In genomic region chr6:52233546-52234427, GRCm38 (mm10) we compare ENCODE assay signal across 10 mouse cellular contexts. TPM values are rescaled to one million over a fixed set of nuclear protein-coding genes. Genes with fewer than 3 reads are reported as not detected.
DNase-seq lines count a peak whose midpoint lies in the region; ATAC-seq and TF ChIP-seq lines count a peak whose summit lies in the region.
"Had no signal": no experiment of that assay in that cellular context is flagged by ENCODE, and none has a peak within 500 bp of the region (broad histone marks: within the 10 kb centered on the region; RNA-seq: fewer than 3 reads in every experiment).

No protein-coding gene starts in this region.

- no peaks in the 10 kb centered on the region for H3K36me3 ChIP-seq in heart, embryonic 16.5 days (ENCODE audit: control insufficient read depth, insufficient read depth)
- H3K36me3 ChIP-seq in neural tube, embryonic 13.5 days: no peaks in the 10 kb centered on the region

- 2% methylated on average over 70 of the region's 70 CpGs for WGBS in heart, embryonic 16.5 days
- WGBS in neural tube, embryonic 13.5 days: under 1% methylated on average over 68 of the region's 70 CpGs

- no peak overlapping the region for H3K27ac ChIP-seq in heart, embryonic 16.5 days (ENCODE audit: low read length)
- no peak overlapping the region for H3K27ac ChIP-seq in brown adipose tissue, adult 24 weeks (replicated peaks; ENCODE audit: low read depth, low read length)
- peak overlapping the region; percentile 96 for H3K27ac ChIP-seq in neural tube, embryonic 13.5 days (replicated peaks)
- no peak overlapping the region for H3K27ac ChIP-seq in layer of hippocampus, adult 2 months

- TF ChIP-seq CTCF in layer of hippocampus, adult 2 months (conservative IDR thresholded peaks at IDR 0.05): no peak

- intact Hi-C loops in heart, postnatal 36 days (cut with DNase I): loop anchor here (5.0 kb wide), 1 partner anchor 1056 kb away; no protein-coding TSS in a partner anchor

- peak overlapping the region; percentile 16 for H3K4me3 ChIP-seq in heart, embryonic 16.5 days (ENCODE audit: low read length)
- peak overlapping the region; percentile 26; the same call in 1 of the 2 replicates for H3K4me3 ChIP-seq in brown adipose tissue, adult 24 weeks (ENCODE audit: insufficient read depth, low read depth, low read length)
- H3K4me3 ChIP-seq in neural tube, embryonic 13.5 days: peak overlapping the region; percentile 59
- H3K4me3 ChIP-seq in layer of hippocampus, adult 2 months: no peak overlapping the region

- peaks cover 86% of the 10 kb centered on the region for H3K27me3 ChIP-seq in heart, embryonic 16.5 days (ENCODE audit: control insufficient read depth, insufficient read depth, low read length)
- peaks cover 42% of the 10 kb centered on the region for H3K27me3 ChIP-seq in neural tube, embryonic 13.5 days

- no peak for ATAC-seq in heart, embryonic 16.5 days (replicated peaks; ENCODE audit: extremely low read depth, insufficient read depth, low FRiP score)
- ATAC-seq in neural tube, embryonic 13.5 days (ENCODE audit: low read depth): peak; percentile 24; the same call in 1 of the 2 replicates
- no peak for ATAC-seq in cerebellum, adult (ENCODE audit: insufficient number of reproducible peaks, low FRiP score, low TSS enrichment)

- no peaks in the 10 kb centered on the region for H3K9me3 ChIP-seq in heart, embryonic 16.5 days (replicated peaks; ENCODE audit: control insufficient read depth, low read length)
- H3K9me3 ChIP-seq in neural tube, embryonic 13.5 days: no peaks in the 10 kb centered on the region

- DNase-seq in heart, postnatal 36 days: no peak
- peak; percentile 88 to 90 for DNase-seq in kidney, adult 8-10 months
- no peak for DNase-seq in Muller cell, postnatal 12 days (ENCODE audit: inconsistent ontology term)
- no peak for DNase-seq in layer of hippocampus, adult 2 months (ENCODE audit: low spot score in 2 of 2)

- H3K4me1 ChIP-seq in heart, embryonic 16.5 days (ENCODE audit: control insufficient read depth, insufficient read depth, low read length): no peaks in the 10 kb centered on the region
- H3K4me1 ChIP-seq in brown adipose tissue, adult 24 weeks (ENCODE audit: control insufficient read depth, insufficient read depth, insufficient read length, low read length): no peaks in the 10 kb centered on the region
- H3K4me1 ChIP-seq in neural tube, embryonic 13.5 days (replicated peaks): peaks cover 19% of the 10 kb centered on the region

- no peak overlapping the region for H3K9ac ChIP-seq in heart, embryonic 16.5 days (ENCODE audit: low read length)
- H3K9ac ChIP-seq in neural tube, embryonic 13.5 days: peak overlapping the region; percentile 97

- no peak overlapping the region for H3K4me2 ChIP-seq in heart, embryonic 16.5 days (ENCODE audit: low read depth, low read length)
- peak overlapping the region; percentile 97 for H3K4me2 ChIP-seq in neural tube, embryonic 13.5 days

RNA-seq across cellular contexts. Expression of gene Hoxa9, which starts 2.9 kb away (rescaled TPM):
- polyA plus RNA-seq in heart, embryonic 16.5 days (2015; fragmentation: Nextera tagmentation; extraction: Ambion mirVana): 0.17 TPM in 1 of 2 replicates, not detected in the other
- not detected for total RNA-seq in heart, postnatal 36 days (2021)
- polyA plus RNA-seq in brown adipose tissue, adult 24 weeks (2012; ENCODE audit: insufficient read depth, insufficient read length, missing spikeins): 1.7 TPM in 1 of 2 replicates, not detected in the other
- 125 and 130 TPM in 2 replicates for polyA plus RNA-seq in neural tube, embryonic 13.5 days (2015; fragmentation: Nextera tagmentation; extraction: Ambion mirVana)
- total RNA-seq in layer of hippocampus, adult 2 months (2021): not detected
- total RNA-seq: layer of hippocampus, postnatal 14 days had no signal

RNA-seq across cellular contexts. Expression of gene Hoxa10, which starts 6.9 kb away (rescaled TPM):
- polyA plus RNA-seq in heart, embryonic 16.5 days (2015; fragmentation: Nextera tagmentation; extraction: Ambion mirVana): not detected in 2 replicates
- total RNA-seq in heart, postnatal 36 days (2021): not detected
- not detected in 2 replicates for polyA plus RNA-seq in brown adipose tissue, adult 24 weeks (2012; ENCODE audit: insufficient read depth, insufficient read length, missing spikeins)
- 77.8 and 86.6 TPM in 2 replicates for polyA plus RNA-seq in neural tube, embryonic 13.5 days (2015; fragmentation: Nextera tagmentation; extraction: Ambion mirVana)
- not detected for total RNA-seq in layer of hippocampus, adult 2 months (2021)
- total RNA-seq: layer of hippocampus, postnatal 14 days had no signal
- polyA plus RNA-seq: embryonic facial prominence, embryonic 11.5 days had no signal

RNA-seq across cellular contexts. Expression of gene Hoxa11, which starts 11.8 kb away (rescaled TPM):
- not detected in 2 replicates for polyA plus RNA-seq in heart, embryonic 16.5 days (2015; fragmentation: Nextera tagmentation; extraction: Ambion mirVana)
- not detected for total RNA-seq in heart, postnatal 36 days (2021)
- polyA plus RNA-seq in brown adipose tissue, adult 24 weeks (2012; ENCODE audit: insufficient read depth, insufficient read length, missing spikeins): not detected in 2 replicates
- polyA plus RNA-seq in neural tube, embryonic 13.5 days (2015; fragmentation: Nextera tagmentation; extraction: Ambion mirVana): 4.7 and 5.7 TPM in 2 replicates
- total RNA-seq in layer of hippocampus, adult 2 months (2021): not detected
- total RNA-seq: layer of hippocampus, postnatal 14 days had no signal
- polyA plus RNA-seq: embryonic facial prominence, embryonic 11.5 days had no signal

RNA-seq across cellular contexts. Expression of gene Hoxa7, which starts 12.1 kb away (rescaled TPM):
- 0.35 and 0.38 TPM in 2 replicates for polyA plus RNA-seq in heart, embryonic 16.5 days (2015; fragmentation: Nextera tagmentation; extraction: Ambion mirVana)
- total RNA-seq in heart, postnatal 36 days (2021): under 1 TPM; 0.24 to 0.47 TPM
- 11.4 and 11.5 TPM in 2 replicates for polyA plus RNA-seq in brown adipose tissue, adult 24 weeks (2012; ENCODE audit: insufficient read depth, insufficient read length, missing spikeins)
- polyA plus RNA-seq in neural tube, embryonic 13.5 days (2015; fragmentation: Nextera tagmentation; extraction: Ambion mirVana): 117 and 125 TPM in 2 replicates
- not detected for total RNA-seq in layer of hippocampus, adult 2 months (2021)

RNA-seq across cellular contexts. Expression of gene Gm28308, which starts 20.6 kb away (rescaled TPM):
- not detected in 2 replicates for polyA plus RNA-seq in heart, embryonic 16.5 days (2015; fragmentation: Nextera tagmentation; extraction: Ambion mirVana)
- total RNA-seq in heart, postnatal 36 days (2021): not detected
- not detected in 2 replicates for polyA plus RNA-seq in brown adipose tissue, adult 24 weeks (2012; ENCODE audit: insufficient read depth, insufficient read length, missing spikeins)
- not detected in 2 replicates for polyA plus RNA-seq in neural tube, embryonic 13.5 days (2015; fragmentation: Nextera tagmentation; extraction: Ambion mirVana)
- total RNA-seq in layer of hippocampus, adult 2 months (2021): not detected
- total RNA-seq: layer of hippocampus, postnatal 14 days had no signal

Comparison
In these comparisons a context has a peak if more than half of its experiments do, and no peak if none do; other contexts are left out.
1. DNase-seq: peak in kidney, adult 8-10 months (2 of 2); none in heart, postnatal 36 days (0 of 2), Muller cell, postnatal 12 days (single experiment) and layer of hippocampus, adult 2 months (0 of 2).
2. RNA of gene Hoxa9, which starts 2.9 kb away (polyA plus RNA-seq): 125 to 130 TPM in neural tube, embryonic 13.5 days; 1.7 TPM in brown adipose tissue, adult 24 weeks and 0.17 TPM in heart, embryonic 16.5 days; every median in the first group is over 10 times any median in the second.
3. RNA of gene Hoxa10, which starts 6.9 kb away (polyA plus RNA-seq): 77.8 to 86.6 TPM in neural tube, embryonic 13.5 days; not detected in heart, embryonic 16.5 days and not detected in brown adipose tissue, adult 24 weeks; every median in the first group is over 10 times any median in the second.